Mouse (Mus musculus) lung, adult 2 months (tissue): ENCODE data around the gene Ascc2. TPM values are rescaled to one million over a fixed set of nuclear protein-coding genes. Genes with fewer than 3 reads are reported as not detected.

Source experiments
- DNase-seq: peaks from one replicate; pipeline ENCODE4 v3.0.0; 2022
- H3K4me1 ChIP-seq: fragments of 200-500 bp; 2 replicates; pipeline ENCODE4 v1.6.1; 2011; ENCODE audit warnings: low read length; ENCODE audit not compliant: control insufficient read depth, insufficient read depth
- H3K4me3 ChIP-seq: fragments of 200-500 bp; replicated peaks from 2 replicates; pipeline ENCODE3; 2011; ENCODE audit warnings: low read depth, mild to moderate bottlenecking, control low read depth, low read length; ENCODE audit errors: extremely low read depth
- CTCF ChIP-seq: fragments of 200-500 bp; IDR thresholded peaks from 2 replicates; pipeline ENCODE4 v1.5.1; 2011; ENCODE audit warnings: mild to moderate bottlenecking, low read length, control low read depth; ENCODE audit not compliant: insufficient read depth
- POLR2A ChIP-seq: fragments of 200-500 bp; IDR thresholded peaks from 2 replicates; pipeline ENCODE4 v1.6.1; 2011; ENCODE audit warnings: low read depth, mild to moderate bottlenecking, control low read depth, low read length, borderline replicate concordance; ENCODE audit errors: extremely low read depth
- WGBS: fragments of 180-500 bp; shearing (Covaris S2); methylation state at CpG from one replicate; pipeline ENCODE4 v1.1.7; 2018; 5-methylcytosine and 5-hydroxymethylcytosine counted together
- polyA plus RNA-seq: library from polyadenylated mRNA; depleted of rRNA; stranded (reverse); fragments of >200 nt; gene quantifications from 2 replicates; pipeline ENCODE4 v1.2.3, GENCODE M21; 2012

Gene Ascc2
- polyA plus RNA-seq, 1 experiment = 34.0 TPM

DNA sequence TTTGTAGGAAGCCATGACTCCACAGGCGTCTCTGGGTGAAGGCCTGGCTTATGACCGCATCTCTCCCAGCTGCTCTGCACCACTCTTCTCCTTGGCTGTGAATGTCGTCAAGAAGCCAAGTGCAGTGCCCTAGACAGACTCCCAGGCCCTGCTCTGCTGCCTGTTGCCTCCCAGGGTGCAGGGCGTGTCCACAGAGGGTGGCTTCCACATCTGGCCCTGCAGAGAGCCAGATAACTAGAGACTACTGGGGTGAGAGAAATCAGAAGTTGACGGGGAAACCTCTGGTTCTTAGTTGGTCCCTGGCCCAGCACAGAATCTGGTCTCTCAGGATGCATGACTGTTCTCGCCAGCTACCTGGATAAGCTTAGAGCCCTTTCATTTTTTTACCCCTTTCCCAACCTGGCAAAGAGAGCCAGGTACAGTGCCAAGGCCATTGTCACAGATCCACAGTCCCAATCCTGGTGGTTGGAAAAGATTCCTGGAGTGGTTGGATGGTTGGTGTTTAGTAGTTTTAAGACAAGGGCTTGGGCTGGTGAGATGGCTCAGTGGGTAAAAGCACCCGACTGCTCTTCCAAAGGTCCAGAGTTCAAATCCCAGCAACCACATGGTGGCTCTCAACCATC, 39.8 kb downstream of the Ascc2 start:
- Histone ChIP-seq H3K4me3 (no peak overlapping the region), H3K4me1 (no peaks in the 10 kb centered on the region)
- TF ChIP-seq POLR2A (no peak), CTCF (no peak)
- WGBS = 82% methylated on average over 7 of the region's 7 CpGs
- DNase-seq = no peak

GRCm38 (mm10) chr11:4678700-4679440, 41.3 kb downstream of the Ascc2 start:
- no peak for TF ChIP-seq POLR2A
- no peak for DNase-seq
- H3K4me3 ChIP-seq = no peak overlapping the region
- 76% methylated on average over 13 of the region's 13 CpGs for WGBS
- H3K4me1 ChIP-seq = no peaks in the 10 kb centered on the region

GRCm38 (mm10) chr11:4679441-4679832, 41.9 kb downstream of the Ascc2 start:
- DNase-seq = no peak
- no peaks in the 10 kb centered on the region for H3K4me1 ChIP-seq
- H3K4me3 ChIP-seq = no peak overlapping the region
- WGBS = 89% methylated on average over 12 of the region's 12 CpGs
- TF ChIP-seq POLR2A (no peak), CTCF (no peak)

- 82% methylated on average over 3 of the region's 3 CpGs for WGBS
- Histone ChIP-seq H3K4me1 (no peaks in the 10 kb centered on the region), H3K4me3 (no peak overlapping the region)
- TF ChIP-seq CTCF = no peak
- no peak for TF ChIP-seq POLR2A
- DNase-seq = no peak
Observed at GRCm38 (mm10) chr11:4680126-4680525, 42.6 kb downstream of the Ascc2 start.

GRCm38 (mm10) chr11:4683516-4683915, 46.0 kb downstream of the Ascc2 start:
- Histone ChIP-seq H3K4me3 (no peak overlapping the region), H3K4me1 (no peaks in the 10 kb centered on the region)
- WGBS = 75% methylated on average over 6 of the region's 6 CpGs
- TF ChIP-seq POLR2A (no peak), CTCF (no peak)
- no peak for DNase-seq

DNA sequence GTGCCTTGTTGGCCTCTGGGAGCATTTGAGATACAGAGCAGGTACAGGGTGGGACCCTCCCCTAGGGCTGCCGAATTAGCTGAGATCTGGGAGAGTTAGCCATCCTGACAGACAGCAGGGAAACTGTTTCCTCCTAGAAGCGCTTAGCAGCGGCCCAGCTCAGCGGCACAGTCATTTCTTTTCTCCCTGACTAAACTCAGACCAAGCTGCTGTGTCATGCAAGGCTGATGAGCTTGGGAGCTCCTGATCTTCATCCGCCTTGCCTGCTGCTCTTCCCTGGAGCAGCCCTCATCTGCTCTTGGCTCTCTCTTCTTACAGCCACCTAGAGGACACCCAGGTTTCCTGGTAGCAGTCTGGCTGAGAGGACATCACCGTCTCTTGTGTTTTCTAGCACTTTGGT, 46.6 kb downstream of the Ascc2 start:
- WGBS = 79% methylated on average over 6 of the region's 6 CpGs

DNA sequence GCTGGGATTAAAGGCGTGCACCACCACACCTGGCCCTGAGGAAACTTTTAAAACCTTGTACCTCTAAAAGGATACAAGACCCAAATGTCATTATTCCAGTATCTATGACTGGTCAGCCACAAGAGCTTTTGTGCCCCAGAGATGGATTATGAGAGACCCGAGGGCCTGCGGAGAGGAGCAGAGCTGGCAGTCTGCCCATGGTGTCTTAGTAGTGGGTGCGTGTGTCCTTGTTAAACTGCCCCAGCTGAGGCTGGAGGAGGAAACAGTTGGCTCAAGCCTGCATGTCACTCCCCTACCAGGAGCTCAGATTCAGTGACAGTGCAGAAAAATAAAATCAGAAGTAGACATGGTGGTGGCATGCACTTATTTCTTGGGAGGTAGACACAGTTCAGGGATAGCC, 47.5 kb downstream of the Ascc2 start:
- no peaks in the 10 kb centered on the region for H3K4me1 ChIP-seq
- DNase-seq = no peak
- no peak overlapping the region for H3K4me3 ChIP-seq
- 65% methylated on average over 4 of the region's 4 CpGs for WGBS
- no peak for TF ChIP-seq CTCF
- TF ChIP-seq POLR2A = no peak

More for the DNA sequence above, 46.6 kb downstream of the Ascc2 start:
- H3K4me1 ChIP-seq = no peaks in the 10 kb centered on the region
- TF ChIP-seq POLR2A = no peak
- H3K4me3 ChIP-seq = no peak overlapping the region
- DNase-seq = no peak

DNA sequence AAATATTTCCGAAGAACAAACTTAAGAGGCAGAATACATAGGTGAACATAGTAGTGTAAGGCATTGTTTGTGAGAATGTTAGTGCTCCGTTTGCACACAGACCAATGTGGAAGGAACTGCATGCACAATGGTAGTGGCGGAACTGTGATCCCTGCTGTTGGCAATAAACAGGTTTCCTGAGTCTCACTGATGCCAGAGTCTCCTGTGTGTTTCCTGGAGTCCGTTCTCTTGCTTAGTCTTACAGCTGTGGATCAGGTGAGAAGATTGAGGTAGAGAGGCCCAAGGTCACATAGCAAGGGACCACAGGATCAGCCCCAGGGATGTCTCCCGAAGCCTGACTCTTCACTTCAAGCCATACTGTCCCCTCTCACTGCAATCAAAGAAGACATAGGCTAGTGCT, 48.0 kb downstream of the Ascc2 start:
- Histone ChIP-seq H3K4me3 (no peak overlapping the region), H3K4me1 (no peaks in the 10 kb centered on the region)
- TF ChIP-seq POLR2A (no peak), CTCF (no peak)
- 76% methylated on average over 5 of the region's 5 CpGs for WGBS
- no peak for DNase-seq

DNA sequence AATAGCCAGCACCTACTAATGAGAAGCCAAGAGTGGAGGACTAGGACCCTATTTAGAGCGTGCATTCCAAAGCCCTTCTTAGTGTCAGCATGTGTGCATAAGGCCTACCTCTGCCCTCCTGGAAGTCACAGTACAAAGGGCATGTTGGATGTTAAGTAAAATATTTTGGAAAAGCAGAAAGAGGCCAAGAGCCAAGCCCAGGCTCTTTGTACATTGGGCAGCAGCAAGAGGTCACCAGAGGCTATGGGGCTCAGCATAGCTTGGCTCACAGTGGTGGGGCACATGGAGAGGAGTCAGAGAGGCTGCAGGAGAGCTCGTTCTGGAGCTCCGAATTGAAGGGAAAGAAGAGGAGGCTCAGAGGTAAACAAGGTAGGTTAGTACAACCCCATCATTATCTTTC, 49.5 kb downstream of the Ascc2 start:
- no peak for DNase-seq
- H3K4me1 ChIP-seq = peaks cover 2% of the 10 kb centered on the region; the same call in 1 of the 2 replicates
- 72% methylated on average over 3 of the region's 3 CpGs for WGBS
- H3K4me3 ChIP-seq = no peak overlapping the region
- no peak for TF ChIP-seq CTCF

DNA sequence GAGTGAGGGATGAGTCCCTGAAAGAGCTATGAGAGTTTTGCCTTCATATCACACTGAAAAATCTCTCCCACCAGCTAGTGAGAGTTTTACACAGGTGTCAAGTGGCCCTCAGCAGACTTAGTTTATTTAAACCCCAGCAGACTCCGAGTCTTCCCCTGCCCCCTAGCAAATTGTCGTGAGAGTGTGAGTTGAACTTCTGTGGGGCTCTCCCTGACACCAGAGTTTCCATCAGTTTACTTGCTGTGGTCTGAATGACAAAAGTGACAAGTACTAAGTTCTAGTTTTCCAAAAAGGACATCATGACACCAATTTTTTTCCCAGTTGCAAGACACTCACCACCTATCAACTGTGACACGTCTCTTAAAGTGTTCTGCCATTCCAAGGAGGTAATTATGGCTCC, 50.3 kb downstream of the Ascc2 start:
- Histone ChIP-seq H3K4me3 (no peak overlapping the region), H3K4me1 (peaks cover 2% of the 10 kb centered on the region; the same call in 1 of the 2 replicates)
- no peak for DNase-seq
- 45% methylated on average over 3 of the region's 3 CpGs for WGBS
- TF ChIP-seq POLR2A = no peak
- no peak for TF ChIP-seq CTCF
